Mouse (Mus musculus) lung, embryonic 15.5 days (tissue): ENCODE measurements at regions not wholly inside any gene's neighbourhood (a gene's known extent, or its start where the extent isn't known, plus 50 kb on each side); places are given as distances from the start of the nearest gene placed in this dataset.

Source experiments
- ATAC-seq: fragments of 200-750 bp; cut with Nextera tagmentation; 2 replicates; pipeline ENCODE4 v1.8.0; 2017; ENCODE audit warnings: moderate number of reproducible peaks, borderline replicate concordance; ENCODE audit not compliant: low FRiP score, low TSS enrichment; ENCODE audit errors: extremely low read depth
- H3K27ac ChIP-seq: fragments of 300-500 bp; sonication (generic); 2 replicates; pipeline ENCODE4 v1.5.1; 2015; ENCODE audit warnings: moderate library complexity, mild to moderate bottlenecking, inconsistent platforms
- H3K27me3 ChIP-seq: fragments of 300-500 bp; sonication (generic); 2 replicates; pipeline ENCODE4 v1.6.1; 2015; ENCODE audit warnings: inconsistent platforms
- H3K36me3 ChIP-seq: fragments of 300-500 bp; sonication (generic); 2 replicates; pipeline ENCODE4 v1.6.1; 2015; ENCODE audit warnings: inconsistent platforms
- H3K4me1 ChIP-seq: fragments of 300-500 bp; sonication (generic); 2 replicates; pipeline ENCODE4 v1.6.1; 2015; ENCODE audit warnings: inconsistent platforms
- H3K4me2 ChIP-seq: fragments of 300-500 bp; sonication (generic); 2 replicates; pipeline ENCODE4 v1.6.1; 2015; ENCODE audit warnings: inconsistent platforms, mild to moderate bottlenecking, moderate library complexity
- H3K4me3 ChIP-seq: fragments of 300-500 bp; sonication (generic); 2 replicates; pipeline ENCODE4 v1.5.1; 2015; ENCODE audit warnings: mild to moderate bottlenecking, inconsistent platforms
- H3K9ac ChIP-seq: fragments of 300-500 bp; sonication (generic); 2 replicates; pipeline ENCODE4 v1.6.1; 2015; ENCODE audit warnings: inconsistent platforms
- H3K9me3 ChIP-seq: fragments of 300-500 bp; sonication (generic); 2 replicates; pipeline ENCODE4 v1.6.1; 2016; ENCODE audit warnings: inconsistent platforms
- WGBS: fragments of 180-500 bp; shearing (Covaris S2); methylation state at CpG from one replicate; pipeline ENCODE4 v1.1.7; 2015; 5-methylcytosine and 5-hydroxymethylcytosine counted together

GRCm38 (mm10) chr12:12882931-12883553, 58.7 kb downstream of the Mycn start:
- H3K27me3 ChIP-seq = no peaks in the 10 kb centered on the region
- no peak for ATAC-seq
- H3K4me3 ChIP-seq = no peak overlapping the region
- H3K4me1 ChIP-seq = peaks cover 12% of the 10 kb centered on the region; the same call in 1 of the 2 replicates
- no peak overlapping the region for H3K27ac ChIP-seq
- 67% methylated on average over 5 of the region's 5 CpGs for WGBS
- no peaks in the 10 kb centered on the region for H3K36me3 ChIP-seq
- H3K9me3 ChIP-seq = no peaks in the 10 kb centered on the region
- no peak overlapping the region for H3K9ac ChIP-seq
- H3K4me2 ChIP-seq = no peak overlapping the region

GRCm38 (mm10) chr12:12878031-12878430, 63.7 kb downstream of the Mycn start:
- H3K27me3 ChIP-seq = no peaks in the 10 kb centered on the region
- H3K4me3 ChIP-seq = no peak overlapping the region
- peaks cover 7% of the 10 kb centered on the region; the same call in 1 of the 2 replicates for H3K4me1 ChIP-seq
- WGBS = 88% methylated on average over 2 of the region's 2 CpGs
- H3K27ac ChIP-seq = no peak overlapping the region
- H3K9me3 ChIP-seq = no peaks in the 10 kb centered on the region
- no peak overlapping the region for H3K9ac ChIP-seq
- no peaks in the 10 kb centered on the region for H3K36me3 ChIP-seq
- H3K4me2 ChIP-seq = no peak overlapping the region
- no peak for ATAC-seq

DNA sequence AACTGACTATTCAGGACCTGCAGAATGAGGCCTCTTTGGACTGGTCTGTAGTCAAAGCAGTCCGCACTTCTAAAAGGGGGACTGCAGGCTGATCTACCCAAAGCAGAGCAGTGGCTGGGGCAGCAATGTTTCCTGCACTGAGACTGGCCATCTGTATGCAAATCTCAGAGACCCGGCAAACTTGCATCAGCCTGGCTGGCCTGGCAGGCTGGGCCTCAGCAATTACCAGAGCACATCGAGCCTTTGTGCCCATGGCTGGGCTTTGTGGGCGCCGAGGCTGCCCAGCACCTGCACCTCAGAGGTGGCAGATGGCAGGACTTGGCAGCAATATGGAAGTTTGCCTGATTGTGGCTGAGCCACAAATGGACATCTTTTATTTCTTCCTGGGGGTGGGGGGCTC, 64.2 kb downstream of the Mycn start:
- ATAC-seq = no peak
- Histone ChIP-seq H3K9me3 (no peaks in the 10 kb centered on the region), H3K27ac (no peak overlapping the region), H3K36me3 (no peaks in the 10 kb centered on the region), H3K4me3 (no peak overlapping the region), H3K27me3 (no peaks in the 10 kb centered on the region), H3K4me2 (no peak overlapping the region), H3K9ac (no peak overlapping the region), H3K4me1 (peaks cover 12% of the 10 kb centered on the region)
- 68% methylated on average over 5 of the region's 5 CpGs for whole genome bisulfite sequencing

DNA sequence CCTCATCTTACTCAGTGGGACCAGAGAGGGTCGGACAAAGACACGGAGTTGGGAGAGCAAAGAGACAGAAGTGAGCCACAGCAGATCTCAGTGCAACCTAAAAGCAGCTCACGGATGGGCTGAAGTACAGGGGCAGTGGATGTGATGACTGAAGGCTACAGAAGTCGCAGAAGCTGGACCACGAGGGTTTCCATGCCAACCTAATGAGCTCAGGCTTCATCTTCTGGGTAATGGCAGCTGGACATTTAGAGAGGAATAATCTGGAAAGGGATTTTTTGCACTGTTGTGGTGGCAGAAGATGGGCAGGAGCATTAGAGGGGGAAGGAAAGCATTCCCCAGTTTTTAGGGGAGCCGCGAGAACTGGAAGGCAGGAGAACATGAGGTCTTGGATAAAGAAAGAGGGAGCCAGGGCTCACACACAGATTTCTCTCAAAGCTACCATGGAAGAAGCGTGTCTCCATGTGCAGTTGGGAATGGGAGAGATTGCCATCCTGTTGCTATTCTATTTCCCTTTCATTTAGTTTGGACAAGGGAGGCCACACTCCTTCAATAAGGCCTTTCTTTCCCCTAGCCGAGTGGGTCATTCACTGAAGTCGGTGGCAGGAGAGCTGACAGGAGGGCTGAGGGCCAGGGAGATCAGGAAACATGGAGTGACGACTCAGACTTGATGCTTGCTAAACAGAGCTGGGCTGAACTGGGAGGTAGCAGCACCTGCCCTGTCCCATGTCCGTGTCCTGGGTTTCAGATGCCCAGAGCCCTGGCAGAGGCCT, 65.6 kb downstream of the Mycn start:
- Histone ChIP-seq H3K9ac (no peak overlapping the region), H3K27me3 (no peaks in the 10 kb centered on the region), H3K4me2 (no peak overlapping the region), H3K9me3 (no peaks in the 10 kb centered on the region), H3K27ac (no peak overlapping the region), H3K36me3 (no peaks in the 10 kb centered on the region), H3K4me1 (peaks cover 23% of the 10 kb centered on the region), H3K4me3 (no peak overlapping the region)
- WGBS = 75% methylated on average over 12 of the region's 12 CpGs
- no peak for ATAC-seq

GRCm38 (mm10) chr12:12873551-12873950, 68.2 kb downstream of the Mycn start:
- H3K4me2 ChIP-seq = no peak overlapping the region
- H3K4me1 ChIP-seq = peaks cover 24% of the 10 kb centered on the region
- no peak for ATAC-seq
- WGBS = 77% methylated on average over 11 of the region's 11 CpGs
- no peak overlapping the region for H3K27ac ChIP-seq
- H3K27me3 ChIP-seq = no peaks in the 10 kb centered on the region
- no peak overlapping the region for H3K4me3 ChIP-seq
- no peaks in the 10 kb centered on the region for H3K9me3 ChIP-seq
- H3K36me3 ChIP-seq = no peaks in the 10 kb centered on the region
- no peak overlapping the region for H3K9ac ChIP-seq

- WGBS = 15% methylated on average over 4 of the region's 4 CpGs
Observed at GRCm38 (mm10) chr12:12872974-12873373, 68.7 kb downstream of the Mycn start.

DNA sequence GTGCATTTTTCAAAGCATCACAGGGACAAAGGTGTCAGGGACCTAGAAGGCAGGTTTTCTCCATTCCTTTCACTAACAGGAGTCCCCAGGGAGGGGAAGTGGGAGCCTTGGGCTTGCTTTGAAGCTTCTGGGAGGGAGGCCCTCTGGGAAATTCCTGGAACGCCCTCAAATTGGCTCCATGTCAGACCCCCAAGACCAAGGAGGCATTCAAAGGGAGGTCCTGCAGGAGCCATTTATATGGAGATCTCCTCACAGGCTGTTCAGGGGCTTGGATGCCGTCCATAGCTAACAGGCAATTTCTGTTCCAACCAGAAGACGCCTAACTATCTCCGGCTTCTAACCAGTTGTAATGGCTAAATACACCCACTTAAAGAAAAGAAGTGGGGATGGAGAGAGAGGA, 70.4 kb downstream of the Mycn start:
- no peak overlapping the region for H3K4me2 ChIP-seq
- no peak overlapping the region for H3K27ac ChIP-seq
- no peaks in the 10 kb centered on the region for H3K27me3 ChIP-seq
- WGBS = 33% methylated on average over 4 of the region's 4 CpGs
- H3K9ac ChIP-seq = no peak overlapping the region
- no peaks in the 10 kb centered on the region for H3K36me3 ChIP-seq
- no peak overlapping the region for H3K4me3 ChIP-seq
- H3K4me1 ChIP-seq = peaks cover 24% of the 10 kb centered on the region
- peak; percentile 60; the same call in 1 of the 2 replicates for ATAC-seq
- no peaks in the 10 kb centered on the region for H3K9me3 ChIP-seq

More at GRCm38 (mm10) chr12:12872974-12873373, 68.7 kb downstream of the Mycn start:
- no peak overlapping the region for H3K4me3 ChIP-seq
- no peak for ATAC-seq
- H3K27ac ChIP-seq = no peak overlapping the region
- no peaks in the 10 kb centered on the region for H3K9me3 ChIP-seq
- peaks cover 24% of the 10 kb centered on the region for H3K4me1 ChIP-seq
- H3K9ac ChIP-seq = no peak overlapping the region
- no peaks in the 10 kb centered on the region for H3K36me3 ChIP-seq
- no peak overlapping the region for H3K4me2 ChIP-seq
- H3K27me3 ChIP-seq = no peaks in the 10 kb centered on the region

- H3K4me1 ChIP-seq = peaks cover 6% of the 10 kb centered on the region; the same call in 1 of the 2 replicates
- no peak overlapping the region for H3K9ac ChIP-seq
- ATAC-seq = no peak
Observed at GRCm38 (mm10) chr12:12866590-12866989, 75.1 kb downstream of the Mycn start.

DNA sequence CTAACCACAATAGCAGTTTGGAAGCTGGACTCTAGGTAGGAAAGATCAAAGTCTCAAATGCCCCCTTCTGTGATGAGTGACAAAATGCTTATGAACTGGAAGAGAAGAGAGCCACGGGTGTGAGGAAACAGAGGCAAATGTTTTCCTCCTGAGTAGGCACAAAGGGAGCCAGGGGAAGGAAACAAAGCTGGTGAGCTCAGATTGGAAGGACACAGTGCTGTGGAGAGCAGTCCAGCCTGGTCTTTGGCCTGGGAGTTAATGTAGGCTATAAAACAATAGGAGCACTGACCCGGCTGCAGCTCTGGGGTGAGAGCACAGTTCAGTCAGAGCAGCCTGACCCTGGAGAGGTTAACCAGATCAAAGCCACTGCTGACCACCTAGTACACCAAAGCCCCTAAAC, 91.0 kb downstream of the Mycn start:
- ATAC-seq = no peak
- Histone ChIP-seq H3K4me3 (no peak overlapping the region), H3K9ac (no peak overlapping the region), H3K27ac (no peak overlapping the region), H3K9me3 (no peaks in the 10 kb centered on the region), H3K4me2 (no peak overlapping the region), H3K27me3 (no peaks in the 10 kb centered on the region), H3K36me3 (no peaks in the 10 kb centered on the region), H3K4me1 (no peaks in the 10 kb centered on the region)
- 31% methylated on average over 2 of the region's 2 CpGs for WGBS

More at GRCm38 (mm10) chr12:12866590-12866989, 75.1 kb downstream of the Mycn start:
- Histone ChIP-seq H3K4me3 (no peak overlapping the region), H3K36me3 (no peaks in the 10 kb centered on the region), H3K4me2 (no peak overlapping the region), H3K27ac (no peak overlapping the region), H3K27me3 (no peaks in the 10 kb centered on the region), H3K9me3 (no peaks in the 10 kb centered on the region)
- WGBS = 68% methylated on average over 10 of the region's 10 CpGs

DNA sequence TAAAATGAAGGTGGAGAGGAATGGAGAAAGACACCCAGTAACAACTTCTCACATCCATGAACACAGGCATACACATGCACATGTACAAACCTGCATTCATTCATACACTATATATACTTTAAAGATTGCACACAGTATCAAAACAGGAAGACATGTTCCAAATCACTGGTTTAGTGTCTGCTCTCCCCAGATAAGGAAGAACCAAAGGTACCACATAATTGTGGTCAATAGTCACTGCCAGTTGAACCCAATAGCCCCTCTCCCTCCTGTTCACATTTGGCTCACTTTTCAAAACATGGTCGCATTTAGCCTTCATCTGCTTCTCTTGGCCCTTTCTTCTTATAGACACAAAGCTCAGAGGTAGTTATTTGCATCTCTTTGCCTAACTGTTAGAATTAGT, 95.0 kb downstream of the Mycn start:
- Histone ChIP-seq H3K4me1 (no peaks in the 10 kb centered on the region), H3K27ac (no peak overlapping the region), H3K4me2 (no peak overlapping the region), H3K9me3 (no peaks in the 10 kb centered on the region), H3K9ac (no peak overlapping the region), H3K36me3 (no peaks in the 10 kb centered on the region), H3K4me3 (no peak overlapping the region), H3K27me3 (no peaks in the 10 kb centered on the region)
- ATAC-seq = no peak
- 80% methylated on average over 1 of the region's 1 CpGs for WGBS

- Histone ChIP-seq H3K27me3 (no peaks in the 10 kb centered on the region), H3K4me1 (peaks cover 9% of the 10 kb centered on the region), H3K4me3 (no peak overlapping the region), H3K36me3 (no peaks in the 10 kb centered on the region), H3K27ac (no peak overlapping the region), H3K9ac (no peak overlapping the region), H3K4me2 (no peak overlapping the region), H3K9me3 (no peaks in the 10 kb centered on the region)
- WGBS = 51% methylated on average over 17 of the region's 17 CpGs
- no peak for ATAC-seq
Observed at GRCm38 (mm10) chr12:12842247-12842957, 99.3 kb downstream of the Mycn start.
